ENCODE assay signal across 8 mouse cellular contexts in genomic region chr1:36473211-36473780, GRCm38 (mm10). TPM values are rescaled to one million over a fixed set of nuclear protein-coding genes. Genes with fewer than 3 reads are reported as not detected.
DNase-seq lines count a peak whose midpoint lies in the region; ATAC-seq and TF ChIP-seq lines count a peak whose summit lies in the region.

No protein-coding gene starts in this region.

- H3K4me2 ChIP-seq in kidney, embryonic 16.5 days (replicated peaks; ENCODE audit: low read depth, low read length), result peak overlapping the region; percentile 82
- H3K4me2 ChIP-seq in hindbrain, postnatal 0 days (ENCODE audit: low read depth, low read length), result peak overlapping the region; percentile 83
- H3K4me2 ChIP-seq in midbrain, embryonic 16.5 days (ENCODE audit: low read length), result peak overlapping the region; percentile 80

- 57% methylated on average over 10 of the region's 10 CpGs for WGBS in kidney, embryonic 16.5 days
- WGBS in kidney, adult 2 months, result 58% methylated on average over 10 of the region's 10 CpGs
- 84% methylated on average over 10 of the region's 10 CpGs for WGBS in embryonic facial prominence, embryonic 10.5 days
- WGBS in hindbrain, postnatal 0 days, result 58% methylated on average over 10 of the region's 10 CpGs
- 85% methylated on average over 10 of the region's 10 CpGs for WGBS in midbrain, embryonic 16.5 days

- no peak for ATAC-seq in kidney, embryonic 16.5 days (ENCODE audit: low FRiP score, low TSS enrichment)
- no peak for ATAC-seq in hindbrain, postnatal 0 days
- ATAC-seq in midbrain, embryonic 16.5 days, result no peak

- no peaks in the 10 kb centered on the region for H3K9me3 ChIP-seq in kidney, embryonic 16.5 days (ENCODE audit: low read length)
- no peaks in the 10 kb centered on the region for H3K9me3 ChIP-seq in embryonic facial prominence, embryonic 10.5 days
- H3K9me3 ChIP-seq in hindbrain, postnatal 0 days (ENCODE audit: low read length), result no peaks in the 10 kb centered on the region
- H3K9me3 ChIP-seq in midbrain, embryonic 16.5 days (replicated peaks; ENCODE audit: control insufficient read depth, low read length, poor library complexity, severe bottlenecking), result no peaks in the 10 kb centered on the region

- peaks cover 61% of the 10 kb centered on the region for H3K4me1 ChIP-seq in kidney, embryonic 16.5 days (ENCODE audit: insufficient read depth, low read length)
- H3K4me1 ChIP-seq in kidney, adult 2 months (ENCODE audit: control insufficient read depth, insufficient read depth, low read length), result peaks cover 54% of the 10 kb centered on the region
- H3K4me1 ChIP-seq in embryonic facial prominence, embryonic 10.5 days, result peaks cover 70% of the 10 kb centered on the region
- H3K4me1 ChIP-seq in hindbrain, postnatal 0 days (ENCODE audit: insufficient read depth, low read length), result peaks cover 42% of the 10 kb centered on the region
- H3K4me1 ChIP-seq in midbrain, embryonic 16.5 days (ENCODE audit: control insufficient read depth, insufficient read depth, low read length), result peaks cover 49% of the 10 kb centered on the region

- no peak for DNase-seq in kidney, adult 2 months
- no peak for DNase-seq in embryonic facial prominence, embryonic 10.5 days (ENCODE audit: low spot score)
- no peak for DNase-seq in hindbrain, postnatal 0 days (ENCODE audit: low spot score)
- no peak for DNase-seq in layer of hippocampus, postnatal 10 days (ENCODE audit: low spot score in 2 of 2)
- no peak for DNase-seq in testis, postnatal 14 days (ENCODE audit: low spot score)
- no peak for DNase-seq in gastrocnemius, postnatal 4 days (ENCODE audit: low spot score in 2 of 2)

- no peaks in the 10 kb centered on the region for H3K27me3 ChIP-seq in kidney, embryonic 16.5 days (ENCODE audit: insufficient read depth, low read length)
- H3K27me3 ChIP-seq in kidney, adult 2 months (replicated peaks; ENCODE audit: control insufficient read depth, insufficient read depth, low read length), result no peaks in the 10 kb centered on the region
- peaks cover 7% of the 10 kb centered on the region; the same call in 1 of the 2 replicates for H3K27me3 ChIP-seq in embryonic facial prominence, embryonic 10.5 days (replicated peaks; ENCODE audit: low read depth, poor library complexity, severe bottlenecking)
- no peaks in the 10 kb centered on the region for H3K27me3 ChIP-seq in hindbrain, postnatal 0 days (ENCODE audit: insufficient read depth, low read length)
- no peaks in the 10 kb centered on the region for H3K27me3 ChIP-seq in midbrain, embryonic 16.5 days (ENCODE audit: control insufficient read depth, insufficient read depth, low read depth, low read length)

- H3K9ac ChIP-seq in kidney, embryonic 16.5 days (replicated peaks; ENCODE audit: low read length), result 0 out of 2 replicates have a peak overlapping the region, but pooled peaks have one; percentile 35
- H3K9ac ChIP-seq in hindbrain, postnatal 0 days (replicated peaks; ENCODE audit: low read length), result no peak overlapping the region
- H3K9ac ChIP-seq in midbrain, embryonic 16.5 days (ENCODE audit: low read depth, low read length), result peak overlapping the region; percentile 45; the same call in 1 of the 2 replicates

- H3K36me3 ChIP-seq in kidney, embryonic 16.5 days (ENCODE audit: insufficient read depth, low read length), result no peaks in the 10 kb centered on the region
- H3K36me3 ChIP-seq in kidney, adult 2 months (ENCODE audit: control insufficient read depth, insufficient read depth, low read length), result no peaks in the 10 kb centered on the region
- peaks cover 2% of the 10 kb centered on the region; the same call in 1 of the 2 replicates for H3K36me3 ChIP-seq in embryonic facial prominence, embryonic 10.5 days (replicated peaks)
- H3K36me3 ChIP-seq in hindbrain, postnatal 0 days (ENCODE audit: insufficient read depth, low read length), result no peaks in the 10 kb centered on the region
- H3K36me3 ChIP-seq in midbrain, embryonic 16.5 days (ENCODE audit: control insufficient read depth, insufficient read depth, low read length), result no peaks in the 10 kb centered on the region

- peak overlapping the region; percentile 61 for H3K4me3 ChIP-seq in kidney, embryonic 16.5 days (ENCODE audit: low read length)
- H3K4me3 ChIP-seq in kidney, adult 2 months (ENCODE audit: insufficient read depth, low read depth, low read length), result no peak overlapping the region
- H3K4me3 ChIP-seq in embryonic facial prominence, embryonic 10.5 days, result peak overlapping the region; percentile 76
- H3K4me3 ChIP-seq in hindbrain, postnatal 0 days (ENCODE audit: low read length), result peak overlapping the region; percentile 72
- H3K4me3 ChIP-seq in midbrain, embryonic 16.5 days (ENCODE audit: low read depth, low read length), result 0 out of 2 replicates have a peak overlapping the region, but pooled peaks have one; percentile 14

- no peak for TF ChIP-seq CTCF in kidney, adult 2 months (conservative IDR thresholded peaks at IDR 0.05; ENCODE audit: insufficient read depth, insufficient read length, low read depth, low read length)
- no peak for TF ChIP-seq CTCF in hindbrain, postnatal 0 days (IDR thresholded peaks at IDR 0.05; ENCODE audit: low read depth)

- TF ChIP-seq POLR2A in kidney, adult 2 months (IDR thresholded peaks at IDR 0.05; ENCODE audit: low read depth, low read length), result no peak

- no peak overlapping the region for H3K27ac ChIP-seq in kidney, embryonic 16.5 days (ENCODE audit: low read length)
- no peak overlapping the region for H3K27ac ChIP-seq in kidney, adult 2 months (ENCODE audit: insufficient read depth, low read depth, low read length)
- H3K27ac ChIP-seq in embryonic facial prominence, embryonic 10.5 days (replicated peaks), result no peak overlapping the region
- no peak overlapping the region for H3K27ac ChIP-seq in hindbrain, postnatal 0 days
- no peak overlapping the region for H3K27ac ChIP-seq in midbrain, embryonic 16.5 days (ENCODE audit: low read length)

RNA-seq across cellular contexts. Expression of gene Cnnm4, which starts 1.9 kb away (rescaled TPM):
- polyA plus RNA-seq in kidney, embryonic 16.5 days (2015; fragmentation: Nextera tagmentation; extraction: Ambion mirVana), result 13.8 and 13.9 TPM in 2 replicates
- 14.3 and 15.9 TPM in 2 replicates for polyA plus RNA-seq in kidney, adult 2 months (2012; rRNA removed)
- polyA plus RNA-seq in embryonic facial prominence, embryonic 10.5 days (2016; fragmentation: Nextera tagmentation; extraction: Ambion mirVana), result 16.2 and 16.4 TPM in 2 replicates
- 18.5 and 19.6 TPM in 2 replicates for total RNA-seq in hindbrain, postnatal 0 days (2014; rRNA removed)
- 9.6 and 10.0 TPM in 2 replicates for polyA plus RNA-seq in hindbrain, postnatal 0 days (2015; fragmentation: Nextera tagmentation; extraction: Ambion mirVana)
- polyA plus RNA-seq in midbrain, embryonic 16.5 days (2015; fragmentation: Nextera tagmentation; extraction: Ambion mirVana), result 9.8 and 11.5 TPM in 2 replicates
- 10 to 100 TPM; 18.3 to 18.5 TPM for total RNA-seq in layer of hippocampus, postnatal 10 days (2021)
- total RNA-seq in gastrocnemius, postnatal 4 days (2021), result 1 to 10 TPM; 6.9 to 8.1 TPM

RNA-seq across cellular contexts. Expression of gene Lman2l, which starts 28.2 kb away (rescaled TPM):
- polyA plus RNA-seq in kidney, embryonic 16.5 days (2015; fragmentation: Nextera tagmentation; extraction: Ambion mirVana), result 54.0 and 61.4 TPM in 2 replicates
- 26.0 and 28.7 TPM in 2 replicates for polyA plus RNA-seq in kidney, adult 2 months (2012; rRNA removed)
- polyA plus RNA-seq in embryonic facial prominence, embryonic 10.5 days (2016; fragmentation: Nextera tagmentation; extraction: Ambion mirVana), result 58.4 and 62.9 TPM in 2 replicates
- 20.4 and 21.6 TPM in 2 replicates for total RNA-seq in hindbrain, postnatal 0 days (2014; rRNA removed)
- 42.6 and 45.5 TPM in 2 replicates for polyA plus RNA-seq in hindbrain, postnatal 0 days (2015; fragmentation: Nextera tagmentation; extraction: Ambion mirVana)
- 65.7 and 73.0 TPM in 2 replicates for polyA plus RNA-seq in midbrain, embryonic 16.5 days (2015; fragmentation: Nextera tagmentation; extraction: Ambion mirVana)
- 10 to 100 TPM; 50.1 to 51.2 TPM for total RNA-seq in layer of hippocampus, postnatal 10 days (2021)
- total RNA-seq in gastrocnemius, postnatal 4 days (2021), result 10 to 100 TPM; 18.1 to 23.0 TPM

RNA-seq across cellular contexts. Expression of gene Cnnm3, which starts 38.4 kb away (rescaled TPM):
- 3.5 and 3.7 TPM in 2 replicates for polyA plus RNA-seq in kidney, embryonic 16.5 days (2015; fragmentation: Nextera tagmentation; extraction: Ambion mirVana)
- polyA plus RNA-seq in kidney, adult 2 months (2012; rRNA removed), result 19.8 and 29.5 TPM in 2 replicates
- polyA plus RNA-seq in embryonic facial prominence, embryonic 10.5 days (2016; fragmentation: Nextera tagmentation; extraction: Ambion mirVana), result 3.5 and 3.6 TPM in 2 replicates
- total RNA-seq in hindbrain, postnatal 0 days (2014; rRNA removed), result 28.4 and 35.9 TPM in 2 replicates
- 5.2 and 5.4 TPM in 2 replicates for polyA plus RNA-seq in hindbrain, postnatal 0 days (2015; fragmentation: Nextera tagmentation; extraction: Ambion mirVana)
- polyA plus RNA-seq in midbrain, embryonic 16.5 days (2015; fragmentation: Nextera tagmentation; extraction: Ambion mirVana), result 4.2 and 4.5 TPM in 2 replicates
- 10 to 100 TPM; 35.0 to 39.8 TPM for total RNA-seq in layer of hippocampus, postnatal 10 days (2021)
- total RNA-seq in gastrocnemius, postnatal 4 days (2021), result 10 to 100 TPM; 25.3 to 26.6 TPM
